Mouse (Mus musculus) heart, embryonic 14.5 days (tissue): ENCODE results near the gene Vwa7. TPM values are rescaled to one million over a fixed set of nuclear protein-coding genes. Genes with fewer than 3 reads are reported as not detected.
A peak's percentile ranks its signal among the peaks of the same experiment; 100 is the strongest.

Experiments used
- ATAC-seq: fragments of 200-750 bp; cut with Nextera tagmentation; 2 replicates; pipeline ENCODE4 v1.8.0; 2017; ENCODE audit warnings: low read depth, moderate TSS enrichment; ENCODE audit not compliant: insufficient number of reproducible peaks, insufficient read depth, low FRiP score
- H3K27ac ChIP-seq, 2 experiments: fragments of 200-500 bp in 1 of 2; fragments of 300-500 bp in 1 of 2; sonication (generic) in 1 of 2; replicated peaks in 1 of 2; 2 replicates each; pipeline ENCODE4 v1.5.1; 2012 to 2014; ENCODE audit warnings: low read depth in 2 of 2, low read length in 2 of 2, control low read depth in 1 of 2, mild to moderate bottlenecking in 1 of 2, mixed read lengths in 1 of 2; ENCODE audit not compliant: control insufficient read depth in 1 of 2, insufficient read depth in 1 of 2
- H3K27me3 ChIP-seq: fragments of 300-500 bp; sonication (generic); 2 replicates; pipeline ENCODE4 v1.6.1; 2014; ENCODE audit warnings: mild to moderate bottlenecking, low read length, control low read depth; ENCODE audit not compliant: control insufficient read depth, insufficient read depth
- H3K36me3 ChIP-seq: fragments of 300-500 bp; sonication (generic); 2 replicates; pipeline ENCODE4 v1.6.1; 2014; ENCODE audit warnings: mild to moderate bottlenecking, control low read depth, low read length, mixed read lengths; ENCODE audit not compliant: control insufficient read depth, insufficient read depth
- H3K4me1 ChIP-seq, 2 experiments: fragments of 200-500 bp in 1 of 2; fragments of 300-500 bp in 1 of 2; sonication (generic) in 1 of 2; 2 replicates each; pipeline ENCODE4 v1.6.1; 2012 to 2014; ENCODE audit warnings: low read length in 2 of 2, control low read depth in 1 of 2, mixed read lengths in 1 of 2; ENCODE audit not compliant: control insufficient read depth in 2 of 2, insufficient read depth in 2 of 2
- H3K4me2 ChIP-seq: fragments of 300-500 bp; sonication (generic); 2 replicates; pipeline ENCODE4 v1.6.1; 2014; ENCODE audit warnings: mild to moderate bottlenecking, low read length
- H3K4me3 ChIP-seq, 2 experiments: fragments of 200-500 bp in 1 of 2; fragments of 300-500 bp in 1 of 2; sonication (generic) in 1 of 2; 2 replicates each; pipeline ENCODE4 v1.5.1; 2012 to 2014; ENCODE audit warnings: low read length in 2 of 2, mild to moderate bottlenecking in 2 of 2, control low read depth in 1 of 2, low read depth in 1 of 2, moderate library complexity in 1 of 2; ENCODE audit not compliant: control insufficient read depth in 1 of 2, insufficient read depth in 1 of 2
- H3K9ac ChIP-seq: fragments of 300-500 bp; sonication (generic); 2 replicates; pipeline ENCODE4 v1.6.1; 2014; ENCODE audit warnings: mild to moderate bottlenecking, low read length
- H3K9me3 ChIP-seq: fragments of 300-500 bp; sonication (generic); 2 replicates; pipeline ENCODE4 v1.6.1; 2016; ENCODE audit warnings: low read length, control low read depth; ENCODE audit not compliant: control insufficient read depth
- WGBS: fragments of 180-500 bp; shearing (Covaris S2); extraction: QIAGEN DNeasy Blood & Tissue Kit; methylation state at CpG from one replicate; pipeline ENCODE4 v1.1.7; 2014; 5-methylcytosine and 5-hydroxymethylcytosine counted together
- polyA plus RNA-seq: library from polyadenylated mRNA; unstranded; fragments of >200 nt; fragmentation: Nextera tagmentation; extraction: Ambion mirVana; gene quantifications from 2 replicates; pipeline ENCODE4 v1.2.1, GENCODE M21; 2014

Vwa7 gene
- polyA plus RNA-seq, 1 experiment from 2014 or later, result 0.42 TPM

DNA sequence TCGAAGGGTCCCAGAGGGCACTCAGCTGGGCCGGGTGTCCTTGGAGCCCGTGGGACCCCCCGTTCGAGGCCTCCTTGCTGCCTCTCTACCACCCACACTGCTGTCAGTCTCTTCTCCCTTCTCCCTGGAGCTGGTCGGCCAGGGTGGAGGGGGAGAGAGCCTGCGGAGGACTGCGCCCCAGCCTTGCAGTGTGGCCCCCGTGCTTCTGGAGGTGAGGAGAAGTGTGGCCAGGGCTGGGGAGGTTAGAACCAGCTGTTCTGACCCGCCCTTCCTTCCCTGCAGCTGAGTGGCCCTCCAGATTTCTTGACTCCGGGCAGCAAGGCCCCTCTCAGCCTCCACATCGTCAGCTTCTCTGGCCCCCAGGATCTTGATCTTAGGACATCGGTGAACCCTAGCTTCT lies 7.9 kb downstream of the Vwa7 start:
- Histone ChIP-seq H3K27me3 (no peaks in the 10 kb centered on the region), H3K36me3 (no peaks in the 10 kb centered on the region), H3K9ac (no peak overlapping the region), H3K4me1 (peaks cover 25 to 34% of the 10 kb centered on the region in 2 experiments), H3K4me2 (no peak overlapping the region), H3K9me3 (no peaks in the 10 kb centered on the region), H3K4me3 (no peak overlapping the region), H3K27ac (no peak overlapping the region)
- WGBS, result 56% methylated on average over 13 of the region's 13 CpGs
- no peak for ATAC-seq

DNA sequence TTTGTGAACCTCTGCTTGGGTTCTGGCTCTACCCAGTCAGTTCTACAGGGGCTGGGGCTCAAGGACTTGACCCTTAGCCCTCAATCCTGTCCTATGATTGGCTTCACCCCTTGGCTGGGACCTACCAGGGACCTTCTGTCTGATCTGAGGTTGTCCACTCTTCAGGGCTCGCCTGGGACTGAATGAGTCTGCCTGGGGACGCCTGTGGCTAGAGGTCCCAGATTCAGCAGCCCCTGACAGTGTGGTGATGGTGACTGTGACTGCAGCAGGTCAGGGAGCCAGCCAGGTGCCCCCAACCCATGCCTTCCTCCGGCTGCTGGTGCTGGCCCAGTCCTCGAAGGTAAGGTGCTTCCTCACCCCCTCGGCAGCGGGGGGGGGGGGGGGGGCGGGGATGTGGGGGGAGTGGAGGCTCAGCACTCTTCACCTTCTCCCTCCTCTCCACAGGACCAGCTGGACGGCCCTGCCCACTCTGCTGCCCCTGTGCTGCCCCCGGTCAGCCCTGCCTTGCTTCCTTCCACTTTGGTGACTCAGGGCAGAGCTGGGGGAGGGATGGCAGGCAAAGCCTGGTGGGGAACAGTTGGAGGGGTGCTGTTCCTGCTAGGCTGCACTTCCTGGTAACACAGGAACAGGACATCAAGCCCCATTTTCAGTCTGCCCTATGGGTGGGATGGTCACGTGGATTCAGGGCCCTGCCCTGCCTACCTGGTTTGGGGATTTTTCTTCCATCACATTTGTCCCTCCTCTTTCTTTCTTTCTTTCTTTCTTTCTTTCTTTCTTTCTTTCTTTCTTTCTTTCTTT lies 8.5 kb downstream of the Vwa7 start:
- ATAC-seq, result no peak
- H3K27ac ChIP-seq, result no peak overlapping the region
- H3K4me1 ChIP-seq, result peaks cover 25 to 37% of the 10 kb centered on the region in 2 experiments
- H3K27me3 ChIP-seq, result no peaks in the 10 kb centered on the region
- H3K9ac ChIP-seq, result no peak overlapping the region
- H3K4me3 ChIP-seq, result no peak overlapping the region
- no peak overlapping the region for H3K4me2 ChIP-seq
- H3K9me3 ChIP-seq, result no peaks in the 10 kb centered on the region
- 65% methylated on average over 5 of the region's 10 CpGs for WGBS
- H3K36me3 ChIP-seq, result no peaks in the 10 kb centered on the region

DNA sequence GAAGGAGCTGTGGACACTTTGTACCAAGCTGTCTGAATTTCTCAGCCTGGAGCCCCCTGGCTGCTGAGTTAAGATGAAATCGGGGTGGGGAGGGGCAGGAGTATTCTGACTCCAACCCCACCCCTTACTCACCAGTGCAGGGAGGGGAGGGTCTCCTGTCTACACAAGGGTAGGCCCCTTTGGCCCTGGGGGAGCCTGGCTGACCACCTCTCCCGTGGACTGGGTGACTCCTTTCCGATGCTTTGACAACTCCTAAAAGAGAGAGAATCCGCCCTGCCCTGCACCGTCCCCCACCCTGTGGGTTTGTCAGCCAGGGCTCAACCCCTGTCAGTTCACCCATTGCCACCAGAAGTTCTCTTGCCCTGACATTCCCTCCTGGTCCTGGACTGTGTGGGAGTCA lies 9.8 kb downstream of the Vwa7 start:
- Histone ChIP-seq H3K27ac (no peak overlapping the region), H3K36me3 (no peaks in the 10 kb centered on the region), H3K4me1 (peaks cover 25 to 39% of the 10 kb centered on the region in 2 experiments), H3K9ac (no peak overlapping the region), H3K9me3 (no peaks in the 10 kb centered on the region), H3K4me2 (no peak overlapping the region), H3K27me3 (no peaks in the 10 kb centered on the region), H3K4me3 (no peak overlapping the region)
- ATAC-seq, result no peak
- 75% methylated on average over 5 of the region's 5 CpGs for WGBS

GRCm38 (mm10) chr17:35027277-35028068 lies 11.1 kb downstream of the Vwa7 start, which contains the start of gene Sapcd1:
Gene Sapcd1 (minus strand): TSS chr17:35028016.
- Histone ChIP-seq H3K36me3 (no peaks in the 10 kb centered on the region), H3K27ac (peak within 1 kb of the TSS in 1 of 2 experiments; percentile 50; a peak in 2 of 4 replicates), H3K27me3 (no peaks in the 10 kb centered on the region), H3K4me3 (no peak within 1 kb of the TSS), H3K9ac (peak within 1 kb of the TSS; percentile 41), H3K9me3 (no peaks in the 10 kb centered on the region), H3K4me1 (peaks cover 19 to 30% of the 10 kb centered on the region in 2 experiments), H3K4me2 (no peak within 1 kb of the TSS)
- no peak for ATAC-seq
- 40% methylated on average over 13 of the region's 13 CpGs for WGBS

- no peaks in the 10 kb centered on the region for H3K27me3 ChIP-seq
- H3K4me1 ChIP-seq, result peaks cover 16 to 29% of the 10 kb centered on the region in 2 experiments
- no peak overlapping the region for H3K4me2 ChIP-seq
- no peaks in the 10 kb centered on the region for H3K9me3 ChIP-seq
- H3K36me3 ChIP-seq, result no peaks in the 10 kb centered on the region
- 64% methylated on average over 2 of the region's 2 CpGs for WGBS
- ATAC-seq, result no peak
- no peak overlapping the region for H3K4me3 ChIP-seq
- no peak overlapping the region for H3K9ac ChIP-seq
- no peak overlapping the region for H3K27ac ChIP-seq
Observed at GRCm38 (mm10) chr17:35028315-35028714, 11.9 kb downstream of the Vwa7 start.

DNA sequence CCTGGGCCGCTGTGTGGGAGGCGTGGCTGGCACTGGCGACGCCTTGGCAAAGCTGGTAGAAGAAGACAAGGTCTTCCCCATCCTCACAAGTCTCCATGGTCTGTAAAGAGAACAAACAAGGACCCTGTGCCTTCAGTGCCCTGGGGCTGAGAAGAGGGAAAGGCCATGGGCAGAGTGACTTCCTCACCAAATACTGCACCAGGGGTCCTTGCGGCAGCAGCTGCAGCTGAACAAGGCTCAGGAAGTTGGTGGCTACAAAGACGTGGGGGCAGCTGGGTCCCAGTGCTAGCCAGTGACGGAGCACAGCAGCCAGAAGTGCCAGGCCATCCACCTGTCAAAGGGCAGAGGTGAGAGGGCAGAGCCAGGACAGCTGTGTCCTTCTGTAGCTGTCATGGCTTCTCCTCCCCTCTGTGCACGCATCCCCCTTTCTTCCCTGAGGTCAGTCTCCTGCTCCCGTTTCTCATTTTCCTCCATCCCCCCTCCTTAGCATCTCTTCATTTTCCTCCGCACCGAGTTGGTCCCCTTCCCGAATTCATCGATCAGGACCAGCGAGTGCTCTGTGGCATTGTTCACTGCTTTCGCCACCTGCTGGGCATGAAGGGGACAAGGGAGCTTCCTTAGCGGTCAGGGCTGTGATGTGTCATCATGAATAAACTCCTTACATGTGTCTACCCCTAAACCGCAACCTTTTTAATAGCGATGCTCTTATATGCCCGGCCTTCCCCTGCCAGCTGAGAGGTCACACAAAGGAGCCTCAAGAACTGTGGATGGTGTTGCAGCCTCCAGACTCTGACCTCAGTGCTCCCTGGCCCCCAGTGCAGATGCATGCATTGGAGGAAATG lies 13.5 kb downstream of the Vwa7 start:
- Histone ChIP-seq H3K4me3 (no peak overlapping the region), H3K4me1 (peaks cover 6 to 14% of the 10 kb centered on the region in 2 experiments; a peak in 2 of 4 replicates), H3K9ac (0 out of 2 replicates have a peak overlapping the region, but pooled peaks have one; percentile 25), H3K9me3 (no peaks in the 10 kb centered on the region), H3K27me3 (no peaks in the 10 kb centered on the region), H3K36me3 (no peaks in the 10 kb centered on the region), H3K27ac (no peak overlapping the region), H3K4me2 (no peak overlapping the region)
- ATAC-seq, result no peak
- 41% methylated on average over 19 of the region's 19 CpGs for WGBS

DNA sequence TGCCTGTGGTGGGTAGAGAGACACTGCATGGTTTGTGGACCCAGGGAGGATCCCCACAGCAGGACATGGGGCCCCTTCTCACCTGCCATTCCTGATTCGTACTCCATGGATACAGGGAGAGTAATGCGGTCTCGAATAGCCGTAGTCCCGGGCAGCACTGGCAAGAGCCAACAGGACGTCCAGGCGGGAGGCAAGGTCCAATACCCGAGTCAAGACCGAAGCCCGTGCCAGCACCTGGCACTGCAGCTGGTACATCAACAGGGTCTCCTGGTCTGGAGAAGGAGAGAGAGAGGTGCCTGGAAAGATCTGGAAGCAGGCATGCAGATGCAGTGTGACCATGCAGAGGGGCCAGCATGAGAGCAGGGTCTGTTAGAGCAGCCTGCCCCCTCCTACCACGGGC lies 14.9 kb downstream of the Vwa7 start:
- no peak overlapping the region for H3K4me3 ChIP-seq
- WGBS, result 87% methylated on average over 11 of the region's 11 CpGs

More for the DNA sequence above, 14.9 kb downstream of the Vwa7 start:
- H3K9ac ChIP-seq, result no peak overlapping the region
- H3K36me3 ChIP-seq, result no peaks in the 10 kb centered on the region
- H3K27me3 ChIP-seq, result no peaks in the 10 kb centered on the region
- H3K9me3 ChIP-seq, result no peaks in the 10 kb centered on the region
- no peak overlapping the region for H3K4me2 ChIP-seq
- H3K27ac ChIP-seq, result no peak overlapping the region
- ATAC-seq, result no peak
- H3K4me1 ChIP-seq, result peaks cover 6 to 14% of the 10 kb centered on the region in 2 experiments; a peak in 2 of 4 replicates
